Mouse (Mus musculus) 416B (cell line): ENCODE data around the gene Bpnt1.

ENCODE experiments used
- DNase-seq: peaks from one replicate; pipeline ENCODE4 v3.0.0; 2011; ENCODE audit warnings: low read depth

Bpnt1 gene

GRCm38 (mm10) chr1:185404021-185404420 is 72.1 kb downstream of the Bpnt1 start:
- DNase-seq, result peak; percentile 68

GRCm38 (mm10) chr1:185405921-185406320 is 74.0 kb downstream of the Bpnt1 start:
- DNase-seq, result no peak
